Mouse (Mus musculus) ES-E14 (cell line): Measurements from ENCODE around the gene Tpbgl.

Experiments used
- CHD2 ChIP-seq: IDR thresholded peaks from 2 replicates; pipeline ENCODE4 v1.6.1; 2014; ENCODE audit warnings: mild to moderate bottlenecking, low read depth, low read length, inconsistent platforms
- HCFC1 ChIP-seq: IDR thresholded peaks from 2 replicates; pipeline ENCODE4 v1.6.1; 2012; ENCODE audit warnings: low read length, inconsistent platforms, borderline replicate concordance; ENCODE audit not compliant: insufficient read depth
- MAFK ChIP-seq: IDR thresholded peaks from 2 replicates; pipeline ENCODE4 v1.6.1; 2014; ENCODE audit warnings: mild to moderate bottlenecking, low read depth, low read length, inconsistent platforms; ENCODE audit not compliant: insufficient read depth
- ZC3H11A ChIP-seq: IDR thresholded peaks from 2 replicates; pipeline ENCODE4 v1.6.1; 2012; ENCODE audit warnings: low read depth, mild to moderate bottlenecking, inconsistent platforms, low read length, borderline replicate concordance

- TF ChIP-seq CHD2 (no peak), HCFC1 (no peak), ZC3H11A (no peak), MAFK (no peak)
Observed at GRCm38 (mm10) chr7:99580247-99580646, 46.7 kb downstream of the Tpbgl start.
